Mouse (Mus musculus) ES-E14 (cell line): Measurements from ENCODE around the gene Icam1.

Experiments
- CHD2 ChIP-seq: IDR thresholded peaks from 2 replicates; pipeline ENCODE4 v1.6.1; 2014; ENCODE audit warnings: mild to moderate bottlenecking, low read depth, low read length, inconsistent platforms
- HCFC1 ChIP-seq: IDR thresholded peaks from 2 replicates; pipeline ENCODE4 v1.6.1; 2012; ENCODE audit warnings: low read length, inconsistent platforms, borderline replicate concordance; ENCODE audit not compliant: insufficient read depth
- MAFK ChIP-seq: IDR thresholded peaks from 2 replicates; pipeline ENCODE4 v1.6.1; 2014; ENCODE audit warnings: mild to moderate bottlenecking, low read depth, low read length, inconsistent platforms; ENCODE audit not compliant: insufficient read depth
- ZC3H11A ChIP-seq: IDR thresholded peaks from 2 replicates; pipeline ENCODE4 v1.6.1; 2012; ENCODE audit warnings: low read depth, mild to moderate bottlenecking, inconsistent platforms, low read length, borderline replicate concordance
- ZNF384 ChIP-seq: IDR thresholded peaks from 2 replicates; pipeline ENCODE4 v1.6.1; 2012; ENCODE audit warnings: low read depth, low read length, inconsistent platforms

- TF ChIP-seq ZC3H11A (no peak), MAFK (no peak), HCFC1 (no peak), CHD2 (no peak), ZNF384 (no peak)
These were observed 56.9 kb downstream of the Icam1 start for GRCm38 (mm10) chr9:21072641-21073040.
